Mouse (Mus musculus): ENCODE measurements around the gene Chrm2.

The Chrm2 gene

GRCm38 (mm10) chr6:36387612-36388400 lies at the start of gene Chrm2:
Gene Chrm2, plus strand, starts transcription at chr6:36388084.
- DNase-seq, result peak in 1 of 2 experiments; percentile 30

GRCm38 (mm10) chr6:36373983-36374382 lies 13.9 kb upstream of the Chrm2 start:
- no peak for DNase-seq

GRCm38 (mm10) chr6:36377936-36378335 lies 9.9 kb upstream of the Chrm2 start:
- DNase-seq, result no peak

GRCm38 (mm10) chr6:36384102-36384501 lies 3.8 kb upstream of the Chrm2 start:
- no peak for DNase-seq

- DNase-seq, result peak; percentile 7 to 19
These were observed 746 bp downstream of the Chrm2 start for GRCm38 (mm10) chr6:36388401-36389259.

- no peak for DNase-seq
These were observed 1.5 kb downstream of the Chrm2 start for GRCm38 (mm10) chr6:36389260-36389965.

- no peak for DNase-seq
These were observed 5.8 kb downstream of the Chrm2 start for GRCm38 (mm10) chr6:36393705-36394104.

GRCm38 (mm10) chr6:36405139-36405538 lies 17.3 kb downstream of the Chrm2 start:
- peak; percentile 29 to 38 for DNase-seq

- DNase-seq, result no peak
These were observed 21.1 kb downstream of the Chrm2 start for GRCm38 (mm10) chr6:36409016-36409415.

GRCm38 (mm10) chr6:36410057-36410456 lies 22.2 kb downstream of the Chrm2 start:
- no peak for DNase-seq

- DNase-seq, result no peak
These were observed 31.8 kb downstream of the Chrm2 start for GRCm38 (mm10) chr6:36419716-36420115.

GRCm38 (mm10) chr6:36437964-36438363 lies 50.1 kb downstream of the Chrm2 start:
- no peak for DNase-seq

GRCm38 (mm10) chr6:36439218-36439617 lies 51.3 kb downstream of the Chrm2 start:
- DNase-seq, result no peak

GRCm38 (mm10) chr6:36451480-36451879 lies 63.6 kb downstream of the Chrm2 start:
- no peak for DNase-seq

- DNase-seq, result no peak
These were observed 67.2 kb downstream of the Chrm2 start for GRCm38 (mm10) chr6:36455071-36455470.

GRCm38 (mm10) chr6:36457015-36457414 lies 69.1 kb downstream of the Chrm2 start:
- no peak for DNase-seq

GRCm38 (mm10) chr6:36464008-36464407 lies 76.1 kb downstream of the Chrm2 start:
- DNase-seq, result no peak

GRCm38 (mm10) chr6:36484132-36484665 lies 96.3 kb downstream of the Chrm2 start:
- no peak for DNase-seq

- no peak for DNase-seq
These were observed 119.3 kb downstream of the Chrm2 start for GRCm38 (mm10) chr6:36507008-36507663.

- DNase-seq, result peak in 1 of 2 experiments; percentile 40
These were observed 120.1 kb downstream of the Chrm2 start for GRCm38 (mm10) chr6:36507946-36508345.

- no peak for DNase-seq
These were observed 120.6 kb downstream of the Chrm2 start for GRCm38 (mm10) chr6:36508469-36508868.

GRCm38 (mm10) chr6:36516508-36516907 lies 128.6 kb downstream of the Chrm2 start:
- no peak for DNase-seq
